Mouse (Mus musculus) embryonic facial prominence, embryonic 15.5 days (tissue): ENCODE results near the gene Atp5d. TPM values are rescaled to one million over a fixed set of nuclear protein-coding genes. Genes with fewer than 3 reads are reported as not detected.
A peak's percentile ranks its signal among the peaks of the same experiment; 100 is the strongest.

ENCODE experiments used
- ATAC-seq: fragments of 200-750 bp; cut with Nextera tagmentation; 2 replicates; pipeline ENCODE4 v1.8.0; 2017; ENCODE audit warnings: low read depth, moderate TSS enrichment; ENCODE audit not compliant: insufficient number of reproducible peaks, low FRiP score, low TSS enrichment
- H3K27ac ChIP-seq: fragments of 300-500 bp; sonication (generic); replicated peaks from 2 replicates; pipeline ENCODE4 v1.5.1; 2015; ENCODE audit warnings: mild to moderate bottlenecking, inconsistent platforms
- H3K27me3 ChIP-seq: fragments of 300-500 bp; sonication (generic); 2 replicates; pipeline ENCODE4 v1.6.1; 2015; ENCODE audit warnings: inconsistent platforms
- H3K36me3 ChIP-seq: fragments of 300-500 bp; sonication (generic); 2 replicates; pipeline ENCODE4 v1.6.1; 2015; ENCODE audit warnings: mild to moderate bottlenecking, inconsistent platforms
- H3K4me1 ChIP-seq: fragments of 300-500 bp; sonication (generic); 2 replicates; pipeline ENCODE4 v1.6.1; 2015; ENCODE audit warnings: inconsistent platforms
- H3K4me2 ChIP-seq: fragments of 300-500 bp; sonication (generic); replicated peaks from 2 replicates; pipeline ENCODE4 v1.6.1; 2015; ENCODE audit warnings: mild to moderate bottlenecking, inconsistent platforms
- H3K4me3 ChIP-seq: fragments of 300-500 bp; sonication (generic); replicated peaks from 2 replicates; pipeline ENCODE4 v1.5.1; 2015; ENCODE audit warnings: mild to moderate bottlenecking, inconsistent platforms
- H3K9ac ChIP-seq: fragments of 300-500 bp; sonication (generic); 2 replicates; pipeline ENCODE4 v1.6.1; 2015; ENCODE audit warnings: inconsistent platforms
- H3K9me3 ChIP-seq: fragments of 300-500 bp; sonication (generic); replicated peaks from 2 replicates; pipeline ENCODE4 v1.6.1; 2016; ENCODE audit warnings: inconsistent platforms
- WGBS: fragments of 180-500 bp; shearing (Covaris S2); methylation state at CpG from one replicate; pipeline ENCODE4 v1.1.7; 2015; 5-methylcytosine and 5-hydroxymethylcytosine counted together
- polyA plus RNA-seq: library from polyadenylated mRNA; unstranded; fragments of >200 nt; fragmentation: Nextera tagmentation; extraction: Ambion mirVana; gene quantifications from 2 replicates; pipeline ENCODE4 v1.2.1, GENCODE M21; 2015

Gene Atp5d
- polyA plus RNA-seq, 1 experiment from 2014 or later, result 516 TPM

- peak overlapping the region; percentile 73 for H3K4me2 ChIP-seq
- ATAC-seq, result no peak
Observed at GRCm38 (mm10) chr10:80103032-80103431, 35.4 kb upstream of the Atp5d start.

GRCm38 (mm10) chr10:80104181-80104580 lies 34.3 kb upstream of the Atp5d start:
- WGBS, result 76% methylated on average over 3 of the region's 3 CpGs
- no peak for ATAC-seq

More at GRCm38 (mm10) chr10:80103032-80103431, 35.4 kb upstream of the Atp5d start:
- WGBS, result 83% methylated on average over 2 of the region's 2 CpGs
- Histone ChIP-seq H3K4me1 (peaks cover 45% of the 10 kb centered on the region), H3K27ac (0 out of 2 replicates have a peak overlapping the region, but pooled peaks have one; percentile 79), H3K27me3 (no peaks in the 10 kb centered on the region), H3K36me3 (0 out of 2 replicates have a peak, but pooled peaks cover 3% of the 10 kb centered on the region), H3K9ac (no peak overlapping the region), H3K4me3 (peak overlapping the region; percentile 90; the same call in 1 of the 2 replicates), H3K9me3 (no peaks in the 10 kb centered on the region)

GRCm38 (mm10) chr10:80105460-80105859 lies 33.0 kb upstream of the Atp5d start, which contains the start of gene Sbno2:
Sbno2 (minus strand) TSS chr10:80105571.
- WGBS, result 52% methylated on average over 5 of the region's 5 CpGs

More at GRCm38 (mm10) chr10:80104181-80104580, 34.3 kb upstream of the Atp5d start:
- Histone ChIP-seq H3K27me3 (no peaks in the 10 kb centered on the region), H3K9me3 (no peaks in the 10 kb centered on the region), H3K4me1 (peaks cover 33% of the 10 kb centered on the region), H3K9ac (no peak overlapping the region), H3K27ac (no peak overlapping the region), H3K36me3 (0 out of 2 replicates have a peak, but pooled peaks cover 3% of the 10 kb centered on the region), H3K4me3 (no peak overlapping the region), H3K4me2 (no peak overlapping the region)

GRCm38 (mm10) chr10:80105926-80106325 lies 32.5 kb upstream of the Atp5d start:
- WGBS, result 59% methylated on average over 5 of the region's 5 CpGs
- peaks cover 17% of the 10 kb centered on the region for H3K4me1 ChIP-seq
- no peaks in the 10 kb centered on the region for H3K27me3 ChIP-seq
- H3K4me2 ChIP-seq, result peak overlapping the region; percentile 21
- H3K9ac ChIP-seq, result no peak overlapping the region
- peak overlapping the region; percentile 74 for H3K27ac ChIP-seq
- no peaks in the 10 kb centered on the region for H3K9me3 ChIP-seq
- no peak for ATAC-seq
- no peaks in the 10 kb centered on the region for H3K36me3 ChIP-seq
- H3K4me3 ChIP-seq, result peak overlapping the region; percentile 17

More at GRCm38 (mm10) chr10:80105460-80105859, 33.0 kb upstream of the Atp5d start, which contains the start of gene Sbno2:
- Histone ChIP-seq H3K4me3 (peak within 1 kb of the TSS; percentile 17), H3K36me3 (no peaks in the 10 kb centered on the region), H3K9me3 (no peaks in the 10 kb centered on the region), H3K27me3 (no peaks in the 10 kb centered on the region), H3K4me1 (peaks cover 22% of the 10 kb centered on the region), H3K4me2 (peak within 1 kb of the TSS; percentile 21), H3K9ac (0 out of 2 replicates have a peak within 1 kb of the TSS, but pooled peaks have one; percentile 12), H3K27ac (peak within 1 kb of the TSS; percentile 74)
- ATAC-seq, result no peak

- H3K27ac ChIP-seq, result no peak overlapping the region
- 65% methylated on average over 6 of the region's 6 CpGs for WGBS
- H3K9ac ChIP-seq, result no peak overlapping the region
- no peaks in the 10 kb centered on the region for H3K9me3 ChIP-seq
- H3K27me3 ChIP-seq, result no peaks in the 10 kb centered on the region
- no peak overlapping the region for H3K4me3 ChIP-seq
- peaks cover 6% of the 10 kb centered on the region; the same call in 1 of the 2 replicates for H3K4me1 ChIP-seq
- no peaks in the 10 kb centered on the region for H3K36me3 ChIP-seq
- H3K4me2 ChIP-seq, result no peak overlapping the region
- no peak for ATAC-seq
Observed at GRCm38 (mm10) chr10:80107678-80108077, 30.8 kb upstream of the Atp5d start.

- Histone ChIP-seq H3K4me1 (peaks cover 38% of the 10 kb centered on the region), H3K4me3 (peak overlapping the region; percentile 94), H3K27ac (peak overlapping the region; percentile 85), H3K27me3 (no peaks in the 10 kb centered on the region), H3K9ac (peak overlapping the region; percentile 37), H3K4me2 (peak overlapping the region; percentile 63), H3K36me3 (peaks cover 13% of the 10 kb centered on the region; the same call in 1 of the 2 replicates), H3K9me3 (no peaks in the 10 kb centered on the region)
- 2% methylated on average over 27 of the region's 27 CpGs for WGBS
- ATAC-seq, result peak; percentile 45; the same call in 1 of the 2 replicates
Observed at GRCm38 (mm10) chr10:80114341-80115284, 23.8 kb upstream of the Atp5d start.

- H3K4me2 ChIP-seq, result peak within 1 kb of the TSS; percentile 91
- no peaks in the 10 kb centered on the region for H3K9me3 ChIP-seq
- no peaks in the 10 kb centered on the region for H3K27me3 ChIP-seq
- peak within 1 kb of the TSS; percentile 94 for H3K4me3 ChIP-seq
- H3K9ac ChIP-seq, result peak within 1 kb of the TSS; percentile 85
- peak; percentile 97 for ATAC-seq
- WGBS, result under 1% methylated on average over 70 of the region's 70 CpGs
- peak within 1 kb of the TSS; percentile 87 for H3K27ac ChIP-seq
- peaks cover 19% of the 10 kb centered on the region for H3K36me3 ChIP-seq
- peaks cover 45% of the 10 kb centered on the region for H3K4me1 ChIP-seq
Observed at GRCm38 (mm10) chr10:80115290-80115943, 23.0 kb upstream of the Atp5d start, which contains the start of gene Stk11. Stk11 (plus strand) TSS chr10:80115803.

GRCm38 (mm10) chr10:80115944-80116335 lies 22.5 kb upstream of the Atp5d start:
- Histone ChIP-seq H3K4me3 (peak overlapping the region; percentile 94), H3K9me3 (no peaks in the 10 kb centered on the region), H3K27me3 (no peaks in the 10 kb centered on the region), H3K36me3 (peaks cover 24% of the 10 kb centered on the region), H3K4me1 (peaks cover 49% of the 10 kb centered on the region), H3K4me2 (peak overlapping the region; percentile 91), H3K9ac (peak overlapping the region; percentile 85), H3K27ac (peak overlapping the region; percentile 87)
- WGBS, result under 1% methylated on average over 63 of the region's 63 CpGs
- ATAC-seq, result no peak

- Histone ChIP-seq H3K36me3 (peaks cover 30% of the 10 kb centered on the region), H3K27ac (peak overlapping the region; percentile 87), H3K9ac (peak overlapping the region; percentile 85), H3K9me3 (no peaks in the 10 kb centered on the region), H3K27me3 (no peaks in the 10 kb centered on the region), H3K4me3 (peak overlapping the region; percentile 94), H3K4me1 (peaks cover 49% of the 10 kb centered on the region), H3K4me2 (peak overlapping the region; percentile 91)
- under 1% methylated on average over 27 of the region's 27 CpGs for WGBS
- ATAC-seq, result no peak
Observed at GRCm38 (mm10) chr10:80116563-80116926, 21.9 kb upstream of the Atp5d start.

GRCm38 (mm10) chr10:80116927-80117691 lies 21.3 kb upstream of the Atp5d start:
- no peak for ATAC-seq
- Histone ChIP-seq H3K27ac (peak overlapping the region; percentile 87), H3K36me3 (peaks cover 36% of the 10 kb centered on the region), H3K4me3 (peak overlapping the region; percentile 94), H3K9me3 (no peaks in the 10 kb centered on the region), H3K4me2 (peak overlapping the region; percentile 91), H3K27me3 (no peaks in the 10 kb centered on the region), H3K9ac (peak overlapping the region; percentile 85), H3K4me1 (peaks cover 49% of the 10 kb centered on the region)
- WGBS, result 4% methylated on average over 30 of the region's 30 CpGs
